Mouse (Mus musculus) brain, adult 2 months (tissue): ENCODE measurements around the gene Msmb.
A peak's percentile ranks its signal among the peaks of the same experiment; 100 is the strongest.
"Not testable (repeated sequence)": the region's sequence is repeated elsewhere in the genome, so short reads cannot be mapped to it uniquely, and the experiment has no call there.

Experiments
- DNase-seq: peaks from one replicate; pipeline ENCODE4 v3.0.0; 2011; ENCODE audit warnings: low read depth, low spot score

The Msmb gene

GRCm38 (mm10) chr14:32175310-32175709, 33.5 kb downstream of the Msmb start:
- peak; percentile 35 for DNase-seq

- not testable (repeated sequence) for DNase-seq
Observed at GRCm38 (mm10) chr14:32176590-32176989, 34.8 kb downstream of the Msmb start.

DNA sequence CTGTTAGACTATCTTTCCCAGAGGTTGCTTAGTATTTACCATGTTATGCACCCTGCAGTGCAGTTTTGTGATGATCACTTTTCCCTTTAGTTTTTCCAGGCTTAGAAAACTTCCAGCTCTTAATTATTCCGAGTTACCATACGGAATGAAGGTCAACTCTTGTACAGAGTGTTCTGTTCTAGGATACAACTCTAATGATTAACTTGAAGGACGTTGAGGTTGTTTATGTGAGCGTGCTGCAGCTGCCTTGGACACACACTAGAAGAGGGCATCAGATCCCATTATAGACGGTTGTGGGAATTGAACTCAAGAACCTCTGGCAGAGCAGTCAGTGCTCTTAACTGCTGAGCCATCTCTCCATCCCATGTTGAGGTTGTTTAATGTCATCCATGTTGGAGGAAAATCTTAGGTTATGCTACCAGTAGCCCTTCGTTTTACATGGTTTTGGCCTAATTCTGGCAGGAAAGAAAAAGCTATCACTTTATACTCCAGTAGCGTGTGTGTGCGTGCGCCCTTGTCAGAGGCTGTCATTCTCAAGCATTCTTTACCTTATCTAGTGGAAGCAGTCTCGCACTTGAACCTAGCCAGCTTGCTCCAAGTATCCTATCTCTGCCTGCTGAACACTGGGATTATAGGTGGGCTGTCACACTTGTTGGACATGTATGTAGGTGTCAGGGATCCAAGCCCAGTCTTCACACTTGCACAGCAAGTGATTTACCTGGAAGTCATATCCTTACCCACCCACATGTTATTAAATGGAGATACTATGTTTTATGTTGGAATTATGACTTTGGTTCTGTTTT, 37.8 kb downstream of the Msmb start:
- DNase-seq = no peak

GRCm38 (mm10) chr14:32180861-32181260, 39.0 kb downstream of the Msmb start:
- no peak for DNase-seq

GRCm38 (mm10) chr14:32183846-32184245, 42.0 kb downstream of the Msmb start:
- no peak for DNase-seq

GRCm38 (mm10) chr14:32190627-32191391, 49.0 kb downstream of the Msmb start:
- DNase-seq = no peak

DNA sequence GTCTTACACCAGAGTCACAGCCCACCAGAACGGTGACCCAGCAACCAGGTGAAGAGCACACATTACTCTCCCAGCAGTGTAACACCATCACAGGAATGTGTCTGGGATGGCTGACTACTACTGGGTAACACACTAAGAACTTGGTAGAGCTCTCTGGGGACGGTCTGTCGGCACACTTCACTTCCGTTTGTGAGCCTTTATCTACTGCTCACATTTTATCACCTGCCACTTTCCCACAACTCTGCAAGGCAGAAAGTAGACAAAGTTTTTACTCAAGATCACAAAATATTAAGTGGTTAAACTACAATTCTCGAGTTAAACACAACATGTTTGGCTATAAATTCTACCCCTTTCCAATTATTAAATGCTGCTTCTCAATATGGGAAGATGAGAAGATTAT, 50.1 kb downstream of the Msmb start:
- DNase-seq = no peak

DNA sequence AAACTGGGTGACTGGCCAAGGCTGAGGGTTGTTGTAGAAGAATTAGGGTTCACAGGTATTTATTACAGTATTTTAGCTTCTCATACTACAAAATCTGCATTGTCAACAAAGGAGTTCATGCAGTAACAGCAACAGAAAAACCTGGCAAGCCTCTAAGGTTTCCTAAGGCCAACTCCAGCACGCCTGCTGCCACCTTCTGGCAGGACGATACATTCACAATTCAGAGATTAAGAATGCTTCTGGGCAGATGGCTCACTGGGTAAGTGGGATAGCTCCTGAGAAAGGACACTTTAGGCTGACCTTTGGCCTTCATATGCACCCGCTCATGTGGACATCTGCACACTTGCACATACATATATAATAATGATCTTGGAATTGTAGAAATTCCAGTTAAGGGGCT, 50.6 kb downstream of the Msmb start:
- DNase-seq = peak; percentile 78

- peak; percentile 11 for DNase-seq
Observed at GRCm38 (mm10) chr14:32193557-32193956, 51.7 kb downstream of the Msmb start.

DNA sequence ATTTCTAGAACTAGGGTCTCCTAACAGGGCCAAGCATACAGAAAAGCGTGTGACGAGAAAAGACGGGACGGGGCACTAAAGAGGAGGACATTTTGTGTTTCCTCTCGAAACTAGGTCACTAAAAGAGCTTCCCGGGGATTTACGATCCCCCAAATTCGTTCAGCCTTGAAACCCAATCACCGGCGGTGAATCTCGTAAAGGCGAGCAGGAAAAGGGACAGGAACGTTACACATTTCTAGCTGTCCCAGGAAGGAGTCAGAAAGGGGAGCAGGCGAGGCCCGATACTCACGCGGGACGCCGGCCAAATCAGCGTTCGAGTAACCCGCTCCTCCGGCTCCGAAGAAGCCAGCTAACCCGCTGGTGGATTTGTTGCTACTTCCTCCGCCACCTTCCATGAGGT, 59.5 kb downstream of the Msmb start:
- peak; percentile 18 for DNase-seq

DNA sequence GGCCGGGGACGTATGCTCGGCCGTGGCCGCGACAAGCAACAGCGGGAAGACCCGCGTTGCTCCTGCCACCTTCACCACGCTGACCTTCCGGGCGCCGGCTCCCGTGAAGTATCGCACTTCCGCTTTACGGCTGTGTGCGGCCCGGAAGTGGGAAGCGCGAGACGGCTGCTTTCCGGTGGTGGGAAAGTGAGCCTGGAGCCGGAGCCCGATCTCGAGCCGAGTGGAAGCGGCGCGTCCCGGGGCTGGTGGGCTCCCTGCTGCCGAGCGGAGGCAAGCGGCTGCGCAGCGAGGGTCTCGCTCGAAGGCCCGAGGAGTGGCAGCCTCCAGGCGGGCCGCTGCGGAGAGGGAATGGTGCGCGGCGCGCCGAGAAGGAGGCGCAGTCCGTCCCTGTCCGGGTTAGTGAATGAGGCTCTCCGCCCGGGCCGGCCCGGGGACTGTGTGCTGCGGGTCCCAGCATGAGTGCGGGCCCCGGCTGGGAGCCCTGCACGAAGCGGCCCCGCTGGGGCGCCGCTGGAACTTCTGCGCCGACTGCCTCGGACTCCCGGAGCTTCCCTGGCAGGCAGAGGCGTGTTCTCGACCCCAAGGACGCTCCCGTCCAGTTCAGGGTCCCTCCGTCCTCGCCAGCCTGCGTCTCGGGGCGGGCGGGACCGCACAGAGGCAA, 60.1 kb downstream of the Msmb start, which contains the start of the genes Timm23 and Parg:
Gene Timm23 (minus strand): TSS at position 108 of the 661 bp plus-strand sequence.
Gene Parg (plus strand): TSS at position 159 of the 661 bp plus-strand sequence.
- DNase-seq = peak; percentile 96
